Mouse (Mus musculus) forebrain, embryonic 16.5 days (tissue): ENCODE data around the gene Olfr1079. TPM values are rescaled to one million over a fixed set of nuclear protein-coding genes. Genes with fewer than 3 reads are reported as not detected.
"Not testable (repeated sequence)": the region's sequence is repeated elsewhere in the genome, so short reads cannot be mapped to it uniquely, and the experiment has no call there.

Experiments used
- ATAC-seq: fragments of 200-750 bp; cut with Nextera tagmentation; 2 replicates; pipeline ENCODE4 v1.8.0; 2017; ENCODE audit warnings: mild to moderate bottlenecking, moderate library complexity
- H3K27ac ChIP-seq: fragments of 300-500 bp; sonication (generic); 2 replicates; pipeline ENCODE4 v1.5.1; 2014; ENCODE audit warnings: low read length, control low read depth
- H3K27me3 ChIP-seq: fragments of 300-500 bp; sonication (generic); replicated peaks from 2 replicates; pipeline ENCODE4 v1.6.1; 2014; ENCODE audit warnings: low read length; ENCODE audit not compliant: control insufficient read depth, insufficient read depth
- H3K36me3 ChIP-seq: fragments of 300-500 bp; sonication (generic); 2 replicates; pipeline ENCODE4 v1.6.1; 2014; ENCODE audit not compliant: control insufficient read depth, insufficient read depth
- H3K4me1 ChIP-seq: fragments of 300-500 bp; sonication (generic); replicated peaks from 2 replicates; pipeline ENCODE4 v1.6.1; 2014; ENCODE audit warnings: low read length; ENCODE audit not compliant: control insufficient read depth, insufficient read depth
- H3K4me2 ChIP-seq: fragments of 300-500 bp; sonication (generic); 2 replicates; pipeline ENCODE4 v1.6.1; 2014; ENCODE audit warnings: mild to moderate bottlenecking, low read length, control low read depth
- H3K4me3 ChIP-seq: fragments of 300-500 bp; sonication (generic); replicated peaks from 2 replicates; pipeline ENCODE4 v1.5.1; 2014; ENCODE audit warnings: mild to moderate bottlenecking, low read length, control low read depth
- H3K9ac ChIP-seq: fragments of 300-500 bp; sonication (generic); replicated peaks from 2 replicates; pipeline ENCODE4 v1.6.1; 2014; ENCODE audit warnings: low read depth, low read length, control low read depth
- H3K9me3 ChIP-seq: fragments of 300-500 bp; sonication (generic); 2 replicates; pipeline ENCODE4 v1.6.1; 2016; ENCODE audit warnings: low read length; ENCODE audit not compliant: control insufficient read depth
- WGBS: fragments of 180-500 bp; shearing (Covaris S2); extraction: QIAGEN DNeasy Blood & Tissue Kit; methylation state at CpG from one replicate; pipeline ENCODE4 v1.1.7; 2014; 5-methylcytosine and 5-hydroxymethylcytosine counted together
- polyA plus RNA-seq: library from polyadenylated mRNA; unstranded; fragments of >200 nt; fragmentation: Nextera tagmentation; extraction: Ambion mirVana; gene quantifications from 2 replicates; pipeline ENCODE4 v1.2.1, GENCODE M21; 2015

Olfr1079 gene
- polyA plus RNA-seq, result not detected in 2 replicates

GRCm38 (mm10) chr2:86542380-86542779 is at the start of gene Olfr1079:
Olfr1079 (minus strand) TSS chr2:86542480.
- Histone ChIP-seq H3K4me3 (no peak within 1 kb of the TSS), H3K9me3 (no peaks in the 10 kb centered on the region), H3K27ac (no peak within 1 kb of the TSS), H3K4me2 (no peak within 1 kb of the TSS), H3K27me3 (no peaks in the 10 kb centered on the region), H3K36me3 (no peaks in the 10 kb centered on the region), H3K9ac (no peak within 1 kb of the TSS), H3K4me1 (no peaks in the 10 kb centered on the region)
- 37% methylated on average over 1 of the region's 1 CpGs for WGBS
- ATAC-seq, result no peak

GRCm38 (mm10) chr2:86558135-86558534 is 15.9 kb upstream of the Olfr1079 start, which contains the start of gene Olfr1080:
Olfr1080 (minus strand) TSS chr2:86558235.
- H3K9me3 ChIP-seq, ATAC-seq, H3K4me2 ChIP-seq, H3K4me3 ChIP-seq, H3K36me3 ChIP-seq, H3K4me1 ChIP-seq, H3K27me3 ChIP-seq, H3K27ac ChIP-seq, H3K9ac ChIP-seq: not testable (repeated sequence)

- Histone ChIP-seq H3K4me1 (no peaks in the 10 kb centered on the region), H3K9me3 (no peaks in the 10 kb centered on the region), H3K27me3 (no peaks in the 10 kb centered on the region), H3K9ac (no peak overlapping the region), H3K4me2 (no peak overlapping the region), H3K27ac (no peak overlapping the region), H3K4me3 (no peak overlapping the region), H3K36me3 (no peaks in the 10 kb centered on the region)
- ATAC-seq, result no peak
- 60% methylated on average over 1 of the region's 1 CpGs for WGBS
Measured at GRCm38 (mm10) chr2:86530991-86531390, 11.3 kb downstream of the Olfr1079 start.

- Histone ChIP-seq H3K4me2 (no peak within 1 kb of the TSS), H3K27ac (no peak within 1 kb of the TSS), H3K4me3 (no peak within 1 kb of the TSS), H3K27me3 (no peaks in the 10 kb centered on the region), H3K9ac (no peak within 1 kb of the TSS), H3K36me3 (no peaks in the 10 kb centered on the region), H3K9me3 (no peaks in the 10 kb centered on the region), H3K4me1 (no peaks in the 10 kb centered on the region)
- no peak for ATAC-seq
- 89% methylated on average over 1 of the region's 1 CpGs for WGBS
Measured at GRCm38 (mm10) chr2:86508161-86508560, 34.1 kb downstream of the Olfr1079 start, which contains the start of gene Olfr1076. Olfr1076 (plus strand) TSS chr2:86508461.

- no peak for ATAC-seq
- 48% methylated on average over 1 of the region's 1 CpGs for WGBS
Measured at GRCm38 (mm10) chr2:86487286-86487685, 55.0 kb downstream of the Olfr1079 start, which contains the start of gene Olfr228. Olfr228 (minus strand) TSS chr2:86487386.

More at GRCm38 (mm10) chr2:86487286-86487685, 55.0 kb downstream of the Olfr1079 start, which contains the start of gene Olfr228:
- Histone ChIP-seq H3K4me3 (no peak within 1 kb of the TSS), H3K4me1 (no peaks in the 10 kb centered on the region), H3K27ac (no peak within 1 kb of the TSS), H3K27me3 (no peaks in the 10 kb centered on the region), H3K36me3 (no peaks in the 10 kb centered on the region), H3K9ac (no peak within 1 kb of the TSS), H3K4me2 (no peak within 1 kb of the TSS), H3K9me3 (no peaks in the 10 kb centered on the region)

Other genes with a start within 250 kb of the Olfr1079 start
- gene Olfr1053, start 227.2 kb downstream of the Olfr1079 start, polyA plus RNA-seq, result not detected in 2 replicates
- not detected in 2 replicates for gene Olfr1054, start 207.0 kb downstream of the Olfr1079 start, polyA plus RNA-seq
- not detected in 2 replicates for gene Olfr1055, start 192.2 kb downstream of the Olfr1079 start, polyA plus RNA-seq
- gene Olfr1056, start 180.0 kb downstream of the Olfr1079 start, polyA plus RNA-seq, result not detected in 2 replicates
- not detected in 2 replicates for gene Olfr1057, start 164.1 kb downstream of the Olfr1079 start, polyA plus RNA-seq
- not detected in 2 replicates for gene Olfr1058, start 153.9 kb downstream of the Olfr1079 start, polyA plus RNA-seq
- not detected in 2 replicates for gene Olfr1061, start 128.4 kb downstream of the Olfr1079 start, polyA plus RNA-seq
- gene Olfr1062, start 115.7 kb downstream of the Olfr1079 start, polyA plus RNA-seq, result not detected in 2 replicates
- gene Olfr1065, start 91.9 kb downstream of the Olfr1079 start, polyA plus RNA-seq, result not detected in 2 replicates
- gene Olfr1066, start 86.2 kb downstream of the Olfr1079 start, polyA plus RNA-seq, result not detected in 2 replicates
- gene Olfr228, start 55.1 kb downstream of the Olfr1079 start, polyA plus RNA-seq, result not detected in 2 replicates
- gene Olfr1076, start 34.0 kb downstream of the Olfr1079 start, polyA plus RNA-seq, result not detected in 2 replicates
- gene Olfr1080, start 15.8 kb upstream of the Olfr1079 start, polyA plus RNA-seq, result not detected in 2 replicates
- not detected in 2 replicates for gene Olfr1082, start 56.5 kb upstream of the Olfr1079 start, polyA plus RNA-seq
- gene Olfr1084, start 97.2 kb upstream of the Olfr1079 start, polyA plus RNA-seq, result not detected in 2 replicates
- not detected in 2 replicates for gene Olfr1085, start 119.5 kb upstream of the Olfr1079 start, polyA plus RNA-seq
- not detected in 2 replicates for gene Olfr1086, start 137.6 kb upstream of the Olfr1079 start, polyA plus RNA-seq
- gene Olfr1087, start 155.9 kb upstream of the Olfr1079 start, polyA plus RNA-seq, result not detected in 2 replicates
- not detected in 2 replicates for gene Olfr1089, start 191.2 kb upstream of the Olfr1079 start, polyA plus RNA-seq
- not detected in 2 replicates for gene Olfr1090, start 216.5 kb upstream of the Olfr1079 start, polyA plus RNA-seq
- not detected in 2 replicates for gene Olfr1093, start 240.0 kb upstream of the Olfr1079 start, polyA plus RNA-seq